Mouse (Mus musculus) hindbrain, embryonic 14.5 days (tissue): ENCODE data around the gene Aurkb. TPM values are rescaled to one million over a fixed set of nuclear protein-coding genes. Genes with fewer than 3 reads are reported as not detected.

Source experiments
- ATAC-seq: fragments of 200-750 bp; cut with Nextera tagmentation; 2 replicates; pipeline ENCODE4 v1.8.0; 2017; ENCODE audit warnings: moderate number of reproducible peaks, mild to moderate bottlenecking, moderate TSS enrichment, moderate library complexity; ENCODE audit not compliant: low FRiP score
- DNase-seq: peaks from one replicate; pipeline ENCODE4 v3.0.0-alpha.2; 2015; ENCODE audit warnings: low spot score
- H3K27ac ChIP-seq: fragments of 300-500 bp; sonication (generic); 2 replicates; pipeline ENCODE4 v1.5.1; 2014; ENCODE audit warnings: mild to moderate bottlenecking, moderate library complexity
- H3K27me3 ChIP-seq: fragments of 300-500 bp; sonication (generic); 2 replicates; pipeline ENCODE4 v1.6.1; 2014; ENCODE audit warnings: mild to moderate bottlenecking, low read length, mixed read lengths; ENCODE audit not compliant: control insufficient read depth, insufficient read depth
- H3K36me3 ChIP-seq: fragments of 300-500 bp; sonication (generic); replicated peaks from 2 replicates; pipeline ENCODE4 v1.6.1; 2014; ENCODE audit not compliant: control insufficient read depth, insufficient read depth
- H3K4me1 ChIP-seq: fragments of 300-500 bp; sonication (generic); replicated peaks from 2 replicates; pipeline ENCODE4 v1.6.1; 2014; ENCODE audit warnings: antibody characterized with exemption, low read length, mixed read lengths; ENCODE audit not compliant: control insufficient read depth, insufficient read depth
- H3K4me2 ChIP-seq: fragments of 300-500 bp; sonication (generic); replicated peaks from 2 replicates; pipeline ENCODE4 v1.6.1; 2014; ENCODE audit warnings: mild to moderate bottlenecking, moderate library complexity
- H3K4me3 ChIP-seq: fragments of 300-500 bp; sonication (generic); replicated peaks from 2 replicates; pipeline ENCODE4 v1.5.1; 2014; ENCODE audit warnings: mild to moderate bottlenecking, low read length
- H3K9ac ChIP-seq: fragments of 300-500 bp; sonication (generic); 2 replicates; pipeline ENCODE4 v1.6.1; 2014
- H3K9me3 ChIP-seq: fragments of 300-500 bp; sonication (generic); 2 replicates; pipeline ENCODE4 v1.6.1; 2016; ENCODE audit warnings: low read length; ENCODE audit not compliant: control insufficient read depth
- WGBS: fragments of 180-500 bp; shearing (Covaris S2); extraction: QIAGEN DNeasy Blood & Tissue Kit; methylation state at CpG from one replicate; pipeline ENCODE4 v1.1.7; 2014; 5-methylcytosine and 5-hydroxymethylcytosine counted together
- polyA plus RNA-seq: library from polyadenylated mRNA; unstranded; fragments of >200 nt; fragmentation: Nextera tagmentation; extraction: Ambion mirVana; gene quantifications from 2 replicates; pipeline ENCODE4 v1.2.1, GENCODE M21; 2014

The Aurkb gene
- polyA plus RNA-seq, 1 experiment from 2014 or later, result 17.0 TPM

- 83% methylated on average over 8 of the region's 8 CpGs for WGBS
- Histone ChIP-seq H3K4me2 (no peak overlapping the region), H3K36me3 (no peaks in the 10 kb centered on the region), H3K9ac (no peak overlapping the region), H3K27ac (no peak overlapping the region), H3K4me1 (peaks cover 4% of the 10 kb centered on the region; the same call in 1 of the 2 replicates), H3K9me3 (no peaks in the 10 kb centered on the region), H3K27me3 (no peaks in the 10 kb centered on the region), H3K4me3 (no peak overlapping the region)
- no peak for ATAC-seq
- DNase-seq, result no peak
These were observed 5.3 kb downstream of the Aurkb start for GRCm38 (mm10) chr11:69050748-69051147.

GRCm38 (mm10) chr11:69051771-69052170 lies 6.3 kb downstream of the Aurkb start:
- no peaks in the 10 kb centered on the region for H3K9me3 ChIP-seq
- no peak overlapping the region for H3K27ac ChIP-seq
- no peak overlapping the region for H3K9ac ChIP-seq
- no peak for ATAC-seq
- H3K36me3 ChIP-seq, result no peaks in the 10 kb centered on the region
- no peaks in the 10 kb centered on the region for H3K4me1 ChIP-seq
- H3K4me3 ChIP-seq, result no peak overlapping the region
- WGBS, result 58% methylated on average over 4 of the region's 4 CpGs
- no peaks in the 10 kb centered on the region for H3K27me3 ChIP-seq
- no peak overlapping the region for H3K4me2 ChIP-seq
- DNase-seq, result no peak

DNA sequence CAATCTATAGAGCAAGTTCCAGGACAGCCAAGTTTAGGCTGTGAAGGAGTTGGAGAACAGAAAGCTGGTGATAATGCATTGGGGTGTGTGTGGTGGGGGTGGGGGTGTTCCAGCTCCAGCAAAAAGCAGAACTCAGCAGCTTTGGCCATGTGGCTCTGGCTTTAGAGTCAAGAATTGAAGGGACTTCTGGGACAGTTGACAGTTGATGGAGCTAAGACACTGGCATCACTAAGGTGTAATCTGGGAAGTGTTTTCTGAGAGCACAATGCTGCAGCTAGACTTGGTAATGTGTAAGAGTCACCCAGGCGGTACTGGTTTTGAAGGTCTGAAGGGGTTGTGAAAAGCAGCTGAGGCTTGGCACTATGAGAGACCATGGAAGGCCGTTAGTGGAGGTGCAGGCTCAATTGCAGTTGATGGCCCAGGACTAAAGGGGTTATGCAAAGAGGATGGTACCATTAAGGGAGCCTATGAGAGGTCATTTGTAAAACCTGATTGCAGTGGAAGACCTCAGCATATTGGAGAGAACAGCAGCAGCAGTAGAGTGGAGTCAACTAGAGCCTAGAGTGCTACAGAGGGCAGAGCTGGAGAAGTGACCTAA lies 7.5 kb downstream of the Aurkb start:
- H3K9ac ChIP-seq, result no peak overlapping the region
- H3K27ac ChIP-seq, result no peak overlapping the region
- 97% methylated on average over 2 of the region's 2 CpGs for WGBS
- H3K27me3 ChIP-seq, result no peaks in the 10 kb centered on the region
- H3K36me3 ChIP-seq, result no peaks in the 10 kb centered on the region
- H3K4me3 ChIP-seq, result no peak overlapping the region
- no peak overlapping the region for H3K4me2 ChIP-seq
- no peaks in the 10 kb centered on the region for H3K9me3 ChIP-seq
- peaks cover 2% of the 10 kb centered on the region; the same call in 1 of the 2 replicates for H3K4me1 ChIP-seq
- DNase-seq (no peak), ATAC-seq (no peak)

DNA sequence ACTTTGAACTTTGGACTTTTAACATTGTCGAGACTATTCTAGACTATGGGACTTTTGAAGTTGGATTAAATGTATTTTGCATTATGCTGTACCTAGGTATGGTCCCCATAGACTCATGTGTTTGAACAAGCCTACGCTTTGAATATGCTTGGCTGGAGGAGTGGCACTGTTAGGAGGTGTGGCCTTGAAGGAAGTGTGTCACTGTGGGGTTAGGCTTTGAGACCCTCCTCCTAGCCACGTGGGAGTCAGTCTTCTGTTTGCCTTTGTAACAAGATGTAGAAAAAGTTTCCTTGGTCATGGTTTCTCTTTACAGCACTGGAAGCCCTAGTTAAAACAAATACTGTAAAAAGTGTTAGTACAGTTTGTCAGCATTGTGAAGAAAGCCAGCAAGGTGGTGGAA lies 8.4 kb downstream of the Aurkb start:
- no peak overlapping the region for H3K4me3 ChIP-seq
- H3K4me1 ChIP-seq, result peaks cover 10% of the 10 kb centered on the region; the same call in 1 of the 2 replicates
- H3K36me3 ChIP-seq, result no peaks in the 10 kb centered on the region
- 82% methylated on average over 3 of the region's 3 CpGs for WGBS
- no peak overlapping the region for H3K27ac ChIP-seq
- H3K9me3 ChIP-seq, result no peaks in the 10 kb centered on the region
- H3K4me2 ChIP-seq, result no peak overlapping the region
- H3K27me3 ChIP-seq, result no peaks in the 10 kb centered on the region
- no peak overlapping the region for H3K9ac ChIP-seq
- ATAC-seq (no peak), DNase-seq (no peak)

DNA sequence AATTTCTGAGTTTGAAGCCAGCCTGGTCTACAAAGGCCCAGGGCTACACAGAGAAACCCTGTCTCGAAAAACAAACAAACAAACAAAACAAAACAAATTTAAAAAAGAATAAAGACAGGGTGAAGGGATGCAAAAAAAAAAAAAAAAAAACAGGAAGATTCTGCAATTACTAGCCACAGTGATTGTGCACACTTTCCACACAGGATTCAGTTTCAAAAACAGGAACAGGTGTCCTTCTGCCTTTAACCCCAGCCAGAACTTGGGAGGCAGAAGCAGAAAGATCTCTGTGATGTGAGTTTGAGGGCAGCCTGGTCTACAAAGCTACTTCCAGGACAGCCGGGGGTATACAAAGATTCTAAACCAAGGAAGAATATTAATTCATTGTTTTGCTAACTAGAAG lies 12.8 kb downstream of the Aurkb start:
- DNase-seq (no peak), ATAC-seq (no peak)
- 73% methylated on average over 2 of the region's 2 CpGs for WGBS
- Histone ChIP-seq H3K27ac (peak overlapping the region; percentile 91), H3K4me3 (peak overlapping the region; percentile 54), H3K27me3 (no peaks in the 10 kb centered on the region), H3K9me3 (no peaks in the 10 kb centered on the region), H3K4me2 (peak overlapping the region; percentile 75), H3K9ac (peak overlapping the region; percentile 85), H3K4me1 (peaks cover 25% of the 10 kb centered on the region), H3K36me3 (no peaks in the 10 kb centered on the region)

DNA sequence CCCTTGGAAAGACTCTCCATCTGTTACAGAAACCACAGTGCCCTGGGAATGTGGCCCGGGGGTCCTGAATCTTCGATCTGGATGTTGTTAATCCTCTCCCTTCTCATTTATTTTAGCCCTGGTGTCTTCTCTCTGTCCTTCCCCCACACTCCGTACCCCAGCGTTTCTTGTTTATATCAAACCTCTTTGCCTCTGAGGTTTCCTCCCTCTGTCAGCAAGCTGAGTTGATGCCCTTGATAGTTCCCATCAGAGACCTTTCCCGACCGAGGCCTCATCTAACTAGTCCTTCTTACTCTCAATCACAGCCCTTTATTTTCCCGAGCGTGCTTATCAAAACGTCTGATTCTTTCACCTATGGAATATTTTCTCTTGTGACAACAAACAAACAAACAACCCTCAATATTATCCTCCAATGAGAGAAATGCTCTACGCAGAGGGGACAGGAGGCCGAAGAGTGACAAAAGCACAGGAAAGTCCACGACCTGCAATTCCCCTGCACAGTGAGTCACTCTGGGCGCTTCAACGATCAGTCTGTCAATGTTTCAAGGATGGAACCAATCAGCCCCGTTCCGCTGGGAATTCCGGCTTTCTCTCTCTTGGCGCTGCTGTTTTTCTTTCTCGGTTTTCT lies 13.4 kb downstream of the Aurkb start:
- H3K36me3 ChIP-seq, result no peaks in the 10 kb centered on the region
- peak overlapping the region; percentile 54 for H3K4me3 ChIP-seq
- H3K4me1 ChIP-seq, result peaks cover 25% of the 10 kb centered on the region
- peak overlapping the region; percentile 85 for H3K9ac ChIP-seq
- peak overlapping the region; percentile 91 for H3K27ac ChIP-seq
- no peaks in the 10 kb centered on the region for H3K9me3 ChIP-seq
- ATAC-seq (peak; percentile 14), DNase-seq (no peak)
- 1% methylated on average over 19 of the region's 19 CpGs for WGBS
- H3K27me3 ChIP-seq, result no peaks in the 10 kb centered on the region
- peak overlapping the region; percentile 75 for H3K4me2 ChIP-seq

DNA sequence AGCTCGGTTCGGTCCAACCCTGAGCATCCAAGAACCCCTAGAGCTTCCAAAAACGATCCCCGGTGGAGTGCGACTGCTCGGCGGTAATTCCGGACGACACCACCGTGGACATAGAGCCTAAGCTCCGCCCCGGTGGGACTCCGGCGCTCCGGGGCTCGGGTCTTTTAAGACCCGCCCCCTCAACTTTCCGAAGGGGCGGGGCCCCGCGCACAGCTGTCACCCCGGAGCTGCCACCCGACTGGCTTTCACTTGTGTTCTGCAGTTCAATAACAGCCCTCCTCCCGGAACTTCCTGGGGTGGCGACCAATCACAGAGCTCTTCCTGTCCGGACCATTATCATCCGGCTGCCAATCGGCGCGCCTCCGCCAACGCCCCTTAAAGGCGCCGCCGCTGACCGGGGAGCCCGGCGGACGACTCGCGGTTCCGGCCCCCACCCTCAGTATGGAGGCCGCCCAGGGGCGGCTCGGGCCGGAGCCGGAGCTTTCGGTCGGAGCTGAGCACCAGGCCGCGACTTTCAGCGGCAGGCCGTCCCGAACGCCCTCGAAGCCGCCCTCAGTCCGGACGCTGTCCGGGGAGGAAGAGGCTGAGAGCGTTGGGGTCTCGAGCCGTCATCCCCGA lies 14.0 kb downstream of the Aurkb start, which contains the start of gene Borcs6:
Gene Borcs6 (plus strand): TSS at position 361 of the 618 bp plus-strand sequence.
- 0% methylated on average over 61 of the region's 64 CpGs for WGBS
- Histone ChIP-seq H3K4me3 (peak within 1 kb of the TSS; percentile 54), H3K27ac (peak within 1 kb of the TSS; percentile 91), H3K4me1 (peaks cover 25% of the 10 kb centered on the region), H3K36me3 (no peaks in the 10 kb centered on the region), H3K9ac (peak within 1 kb of the TSS; percentile 85), H3K27me3 (no peaks in the 10 kb centered on the region), H3K4me2 (peak within 1 kb of the TSS; percentile 80), H3K9me3 (no peaks in the 10 kb centered on the region)
- peak; percentile 94 for DNase-seq
- peak; percentile 94 for ATAC-seq

DNA sequence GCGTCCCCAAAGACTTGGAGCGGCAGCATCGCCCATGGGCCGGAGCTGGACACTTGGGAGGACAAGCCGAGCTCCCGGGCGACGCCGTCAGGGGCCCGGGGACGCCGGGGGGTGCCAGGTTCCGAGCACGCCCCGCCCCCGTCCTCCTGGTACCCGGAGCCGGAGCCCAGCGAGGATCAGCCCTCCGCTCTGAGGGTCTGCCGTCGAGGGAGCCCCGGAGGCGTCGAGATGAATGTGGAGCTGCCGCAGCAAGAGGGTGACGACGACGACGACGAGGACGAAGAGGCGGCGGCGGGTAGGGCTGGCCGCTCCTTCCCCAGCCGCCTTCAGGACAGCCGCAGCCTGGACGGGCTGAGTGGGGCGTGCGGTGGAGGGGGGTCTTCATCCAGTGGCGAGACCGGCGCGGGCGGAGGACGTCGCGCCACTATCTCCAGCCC lies 14.5 kb downstream of the Aurkb start:
- H3K36me3 ChIP-seq, result no peaks in the 10 kb centered on the region
- ATAC-seq, result peak; percentile 10

DNA sequence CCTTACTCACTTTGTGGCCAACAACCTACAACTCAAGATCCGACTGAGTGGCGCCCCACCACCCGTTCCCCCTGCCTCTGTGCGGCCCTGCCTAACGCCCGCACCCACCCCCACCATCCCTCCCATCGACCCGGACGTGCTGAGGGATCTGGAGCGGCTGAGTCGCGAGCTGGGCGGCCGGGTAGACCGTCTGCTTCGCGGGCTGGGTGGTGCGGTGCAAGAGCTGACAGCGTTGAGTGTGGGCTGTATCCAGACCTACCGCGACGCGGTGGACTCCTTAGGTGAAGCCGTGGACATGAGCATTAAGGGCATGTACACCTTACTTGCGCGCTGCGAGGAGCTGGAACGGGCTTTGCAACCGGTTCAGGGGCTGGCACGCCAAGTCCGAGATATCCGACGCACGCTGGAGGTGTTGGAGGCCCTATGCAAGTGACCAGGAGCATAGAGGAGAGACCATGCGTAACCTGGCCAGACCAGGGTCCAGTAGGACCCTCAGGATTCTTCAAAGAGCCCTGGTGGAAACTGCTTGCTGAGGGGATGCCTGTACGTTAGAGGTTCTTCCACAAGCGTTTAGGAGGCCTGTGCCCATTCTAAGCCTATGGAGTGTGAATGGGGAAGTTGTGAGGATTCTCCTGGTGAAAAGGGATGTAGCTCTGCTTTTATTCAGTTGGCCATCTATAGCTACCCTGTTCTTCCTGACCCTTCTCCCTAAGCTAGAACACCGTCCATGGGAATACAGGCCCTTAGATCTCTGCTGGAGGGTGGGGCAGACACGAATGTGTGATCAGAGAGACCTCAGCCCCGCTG lies 15.2 kb downstream of the Aurkb start:
- Histone ChIP-seq H3K9ac (peak overlapping the region; percentile 85), H3K4me3 (peak overlapping the region; percentile 54), H3K27ac (peak overlapping the region; percentile 85), H3K36me3 (no peaks in the 10 kb centered on the region), H3K27me3 (no peaks in the 10 kb centered on the region), H3K9me3 (no peaks in the 10 kb centered on the region), H3K4me1 (peaks cover 26% of the 10 kb centered on the region), H3K4me2 (peak overlapping the region; percentile 80)
- 1% methylated on average over 39 of the region's 40 CpGs for WGBS
- DNase-seq (no peak), ATAC-seq (no peak)

More for the DNA sequence above, 14.5 kb downstream of the Aurkb start:
- no peak for DNase-seq
- Histone ChIP-seq H3K27me3 (no peaks in the 10 kb centered on the region), H3K4me1 (peaks cover 25% of the 10 kb centered on the region), H3K9me3 (no peaks in the 10 kb centered on the region), H3K4me2 (peak overlapping the region; percentile 80), H3K4me3 (peak overlapping the region; percentile 54), H3K9ac (peak overlapping the region; percentile 85), H3K27ac (peak overlapping the region; percentile 85)
- 0% methylated on average over 43 of the region's 49 CpGs for whole genome bisulfite sequencing
